Mouse (Mus musculus) left cerebral cortex, adult 11 months (tissue): Measurements from ENCODE around the gene Tmem63b.
"Not testable (repeated sequence)": the region's sequence is repeated elsewhere in the genome, so short reads cannot be mapped to it uniquely, and the experiment has no call there.

Experiments
- DNase-seq: peaks from one replicate; pipeline ENCODE4 v3.0.0; 2022; ENCODE audit warnings: low spot score

The Tmem63b gene

DNA sequence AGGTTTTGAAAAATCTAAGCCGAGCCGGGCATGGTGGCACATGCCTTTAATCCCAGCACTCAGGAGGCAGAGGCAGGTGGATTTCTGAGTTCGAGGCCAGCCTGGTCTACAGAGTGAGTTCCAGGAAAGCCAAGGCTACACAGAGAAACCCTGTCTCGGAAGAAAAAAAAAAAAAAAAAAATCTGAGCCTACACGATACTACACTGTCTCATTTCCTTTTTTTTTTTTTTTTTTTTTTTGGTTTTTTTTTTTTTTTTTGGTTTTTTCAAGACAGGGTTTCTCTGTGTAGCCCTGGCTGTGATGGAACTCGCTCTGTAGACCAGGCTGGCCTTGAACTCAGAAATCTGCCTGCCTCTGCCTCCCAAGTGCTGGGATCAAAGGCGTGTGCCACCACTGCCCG is 63.3 kb downstream of the Tmem63b start:
- DNase-seq, result not testable (repeated sequence)

- no peak for DNase-seq
Observed at GRCm38 (mm10) chr17:45619386-45620256, 67.1 kb downstream of the Tmem63b start.

DNA sequence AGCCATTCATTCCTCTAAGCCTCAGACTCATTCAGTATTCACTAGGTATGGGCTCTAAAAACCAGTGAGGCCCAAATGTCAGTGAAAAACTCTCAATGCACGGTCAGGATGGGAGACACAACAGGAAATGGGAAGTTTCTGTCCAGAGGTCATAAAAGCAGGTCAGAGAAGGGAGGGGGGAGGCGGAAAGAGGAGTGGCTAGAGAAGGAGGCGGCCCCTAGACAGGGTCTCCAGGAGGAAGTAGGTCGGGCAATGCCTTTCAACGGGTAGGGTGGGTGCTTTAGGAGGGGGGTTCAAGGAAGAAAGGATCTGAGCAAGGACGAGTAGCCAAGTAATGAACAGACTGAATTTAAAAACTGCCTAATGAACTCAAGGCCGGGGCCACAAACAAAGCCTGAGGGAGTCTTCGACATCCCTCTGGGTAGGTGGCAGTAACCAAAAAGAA is 67.7 kb downstream of the Tmem63b start:
- DNase-seq, result no peak

DNA sequence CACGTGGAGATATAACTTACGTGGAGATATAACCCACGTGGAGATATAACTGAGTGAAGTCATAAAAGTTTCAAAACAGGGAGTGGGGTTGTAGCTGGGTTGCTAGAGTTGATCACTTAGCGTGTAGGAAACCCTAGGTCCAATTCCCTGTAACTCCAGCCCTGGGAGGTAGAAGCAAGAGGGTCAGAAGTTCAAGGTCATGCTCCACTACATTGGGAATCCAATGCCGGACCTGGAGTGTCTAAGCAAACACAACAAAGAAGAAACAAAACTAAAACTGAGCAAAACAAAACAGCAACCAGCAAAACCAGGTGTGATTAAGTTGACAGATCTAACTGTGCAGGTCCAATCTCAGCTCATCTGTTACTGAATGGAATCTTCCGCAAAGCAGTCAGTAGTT is 69.0 kb downstream of the Tmem63b start:
- no peak for DNase-seq

DNA sequence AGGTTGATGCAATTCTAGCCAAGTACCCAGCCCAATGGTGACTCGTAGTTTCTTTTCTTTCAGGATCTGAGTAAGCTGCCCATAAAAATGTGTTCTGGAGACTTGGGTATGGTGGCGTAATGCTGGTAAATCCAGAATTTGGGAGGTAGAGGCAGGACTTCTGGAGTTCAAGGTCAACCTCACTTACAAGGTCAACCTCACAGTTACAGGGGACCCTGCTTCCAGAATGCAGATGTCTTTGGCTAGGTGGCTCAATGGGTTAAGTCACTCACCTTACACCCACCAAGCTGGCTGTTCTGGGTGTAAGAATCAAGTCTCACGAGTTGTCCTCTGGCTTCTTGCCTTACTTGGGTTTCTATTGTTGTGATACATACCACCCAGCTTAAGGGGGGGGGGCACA is 70.0 kb downstream of the Tmem63b start:
- no peak for DNase-seq

GRCm38 (mm10) chr17:45616046-45616650 is 70.6 kb downstream of the Tmem63b start:
- DNase-seq, result no peak

- no peak for DNase-seq
Observed at GRCm38 (mm10) chr17:45612921-45613320, 73.8 kb downstream of the Tmem63b start.

GRCm38 (mm10) chr17:45612008-45612407 is 74.7 kb downstream of the Tmem63b start:
- DNase-seq, result no peak
